Mouse (Mus musculus) lung, postnatal 0 days (tissue): ENCODE measurements around the gene Kat6b. TPM values are rescaled to one million over a fixed set of nuclear protein-coding genes. Genes with fewer than 3 reads are reported as not detected.

ENCODE experiments used
- ATAC-seq: fragments of 200-750 bp; cut with Nextera tagmentation; 2 replicates; pipeline ENCODE4 v1.8.0; 2017; ENCODE audit warnings: moderate library complexity
- DNase-seq: peaks from one replicate; pipeline ENCODE4 v3.0.0-alpha.2; 2016; ENCODE audit warnings: low spot score
- H3K27ac ChIP-seq: fragments of 300-500 bp; sonication (generic); 2 replicates; pipeline ENCODE4 v1.5.1; 2014; ENCODE audit warnings: antibody characterized with exemption, mild to moderate bottlenecking, low read length, mixed read lengths
- H3K27me3 ChIP-seq: fragments of 300-500 bp; sonication (generic); replicated peaks from 2 replicates; pipeline ENCODE4 v1.6.1; 2014; ENCODE audit warnings: low read length, mixed read lengths; ENCODE audit not compliant: insufficient read depth
- H3K36me3 ChIP-seq: fragments of 300-500 bp; sonication (generic); 2 replicates; pipeline ENCODE4 v1.6.1; 2014; ENCODE audit warnings: low read length, mixed read lengths; ENCODE audit not compliant: insufficient read depth
- H3K4me1 ChIP-seq: fragments of 300-500 bp; sonication (generic); 2 replicates; pipeline ENCODE4 v1.6.1; 2014; ENCODE audit warnings: antibody characterized with exemption, low read depth, low read length, mixed read lengths; ENCODE audit not compliant: insufficient read depth
- H3K4me2 ChIP-seq: fragments of 300-500 bp; sonication (generic); replicated peaks from 2 replicates; pipeline ENCODE4 v1.6.1; 2014; ENCODE audit warnings: low read depth, mild to moderate bottlenecking, low read length, moderate library complexity, mixed read lengths
- H3K4me3 ChIP-seq: fragments of 300-500 bp; sonication (generic); 2 replicates; pipeline ENCODE4 v1.5.1; 2014; ENCODE audit warnings: low read depth, low read length
- H3K9ac ChIP-seq: fragments of 300-500 bp; sonication (generic); replicated peaks from 2 replicates; pipeline ENCODE4 v1.6.1; 2014; ENCODE audit warnings: low read depth, mild to moderate bottlenecking
- H3K9me3 ChIP-seq: fragments of 300-500 bp; sonication (generic); 2 replicates; pipeline ENCODE4 v1.6.1; 2016; ENCODE audit warnings: low read length, mixed read lengths
- CTCF ChIP-seq: IDR thresholded peaks from 2 replicates; pipeline ENCODE4 v1.5.1; 2016; ENCODE audit warnings: antibody characterized with exemption, mild to moderate bottlenecking
- EP300 ChIP-seq: IDR thresholded peaks from 2 replicates; pipeline ENCODE4 v1.6.1; 2016; ENCODE audit warnings: antibody characterized with exemption, mild to moderate bottlenecking, control low read depth
- WGBS: fragments of 180-500 bp; shearing (Covaris S2); extraction: QIAGEN DNeasy Blood & Tissue Kit; methylation state at CpG from one replicate; pipeline ENCODE4 v1.1.7; 2014; 5-methylcytosine and 5-hydroxymethylcytosine counted together
- polyA plus RNA-seq: library from polyadenylated mRNA; unstranded; fragments of >200 nt; fragmentation: Nextera tagmentation; extraction: Ambion mirVana; gene quantifications from 2 replicates; pipeline ENCODE4 v1.2.1, GENCODE M21; 2015

Kat6b gene
- polyA plus RNA-seq, 1 experiment from 2014 or later = 5.3 TPM

DNA sequence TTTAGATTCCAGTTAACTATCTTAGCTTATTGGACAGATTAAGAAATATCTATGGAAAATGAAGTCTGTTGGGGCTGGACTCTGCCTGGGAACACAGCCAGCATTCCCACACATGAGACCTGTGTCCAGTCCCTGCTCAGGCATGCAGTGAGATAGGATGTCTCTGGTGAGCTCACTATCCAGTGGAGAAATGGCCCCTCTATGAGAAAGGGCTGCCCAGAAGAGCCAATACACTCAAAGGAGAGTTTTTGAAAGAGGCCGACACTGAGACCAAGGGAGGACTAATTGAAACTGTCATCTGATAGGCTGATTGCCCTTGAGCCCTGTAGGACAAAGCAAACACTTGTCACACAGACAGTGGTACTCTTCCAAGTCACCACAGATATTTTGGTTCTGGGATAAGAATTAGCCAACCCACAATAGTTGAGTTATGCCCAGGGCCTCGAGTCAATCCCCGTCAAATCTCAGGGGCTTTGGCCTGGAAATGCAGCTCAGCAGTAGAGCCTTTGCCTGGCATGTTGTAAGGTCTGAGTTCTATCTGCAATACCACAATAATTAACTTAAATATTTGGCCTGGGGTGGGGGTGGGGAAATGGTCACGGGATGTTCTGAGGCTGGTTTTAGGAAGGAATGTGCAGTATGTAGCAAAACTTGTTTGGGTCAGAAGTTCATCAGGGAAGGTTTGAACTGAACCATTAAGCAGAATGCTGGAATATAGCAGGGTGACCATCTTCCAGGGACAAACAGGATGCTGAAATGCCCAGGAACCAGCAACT lies 239.4 kb downstream of the Kat6b start:
- WGBS = 69% methylated on average over 4 of the region's 4 CpGs
- no peak overlapping the region for H3K4me2 ChIP-seq

More for the DNA sequence above, 239.4 kb downstream of the Kat6b start:
- Histone ChIP-seq H3K27ac (no peak overlapping the region), H3K4me3 (no peak overlapping the region), H3K4me1 (no peaks in the 10 kb centered on the region), H3K9me3 (no peaks in the 10 kb centered on the region), H3K27me3 (no peaks in the 10 kb centered on the region), H3K9ac (no peak overlapping the region), H3K36me3 (no peaks in the 10 kb centered on the region)
- ATAC-seq = no peak
- no peak for DNase-seq
- TF ChIP-seq CTCF = no peak
- no peak for TF ChIP-seq EP300

Other genes starting within 250 kb of the Kat6b start
- 0.16 and 0.24 TPM in 2 replicates for gene Dupd1, start 233.1 kb downstream of the Kat6b start, polyA plus RNA-seq